Mouse (Mus musculus) neural tube, embryonic 11.5 days (tissue): ENCODE results near the gene Gsc2. TPM values are rescaled to one million over a fixed set of nuclear protein-coding genes. Genes with fewer than 3 reads are reported as not detected.

Experiments used
- ATAC-seq: fragments of 200-750 bp; cut with Nextera tagmentation; 2 replicates; pipeline ENCODE4 v1.8.0; 2017; ENCODE audit warnings: moderate number of reproducible peaks, mild to moderate bottlenecking, moderate TSS enrichment, moderate library complexity; ENCODE audit not compliant: insufficient read depth, low FRiP score, low TSS enrichment
- DNase-seq: peaks from one replicate; pipeline ENCODE4 v3.0.0-alpha.2; 2015; ENCODE audit warnings: low spot score
- H3K27ac ChIP-seq: fragments of 300-500 bp; sonication (generic); 2 replicates; pipeline ENCODE4 v1.5.1; 2014; ENCODE audit warnings: low read depth, mild to moderate bottlenecking, low read length
- H3K27me3 ChIP-seq: fragments of 300-500 bp; sonication (generic); 2 replicates; pipeline ENCODE4 v1.6.1; 2014; ENCODE audit warnings: mild to moderate bottlenecking, low read length, mixed read lengths; ENCODE audit not compliant: control insufficient read depth, insufficient read depth
- H3K36me3 ChIP-seq: fragments of 300-500 bp; sonication (generic); 2 replicates; pipeline ENCODE4 v1.6.1; 2014; ENCODE audit warnings: mild to moderate bottlenecking, low read length, moderate library complexity, mixed read lengths; ENCODE audit not compliant: control insufficient read depth, insufficient read depth
- H3K4me1 ChIP-seq: fragments of 300-500 bp; sonication (generic); 2 replicates; pipeline ENCODE4 v1.6.1; 2014; ENCODE audit warnings: low read length, mixed read lengths; ENCODE audit not compliant: control insufficient read depth, insufficient read depth
- H3K4me2 ChIP-seq: fragments of 300-500 bp; sonication (generic); 2 replicates; pipeline ENCODE4 v1.6.1; 2014; ENCODE audit warnings: low read depth, mild to moderate bottlenecking, moderate library complexity
- H3K4me3 ChIP-seq: fragments of 300-500 bp; sonication (generic); 2 replicates; pipeline ENCODE4 v1.5.1; 2014; ENCODE audit warnings: low read depth, low read length
- H3K9ac ChIP-seq: fragments of 300-500 bp; sonication (generic); 2 replicates; pipeline ENCODE4 v1.6.1; 2014; ENCODE audit warnings: mild to moderate bottlenecking, low read length
- H3K9me3 ChIP-seq: fragments of 300-500 bp; sonication (generic); 2 replicates; pipeline ENCODE4 v1.6.1; 2016; ENCODE audit warnings: low read length; ENCODE audit not compliant: control insufficient read depth
- WGBS: fragments of 180-500 bp; shearing (Covaris S2); extraction: QIAGEN DNeasy Blood & Tissue Kit; methylation state at CpG from one replicate; pipeline ENCODE4 v1.1.7; 2014; 5-methylcytosine and 5-hydroxymethylcytosine counted together
- polyA plus RNA-seq: library from polyadenylated mRNA; unstranded; fragments of >200 nt; fragmentation: Nextera tagmentation; extraction: Ambion mirVana; gene quantifications from 2 replicates; pipeline ENCODE4 v1.2.1, GENCODE M21; 2014

Gene Gsc2
- polyA plus RNA-seq, 1 experiment from 2014 or later: not detected

DNA sequence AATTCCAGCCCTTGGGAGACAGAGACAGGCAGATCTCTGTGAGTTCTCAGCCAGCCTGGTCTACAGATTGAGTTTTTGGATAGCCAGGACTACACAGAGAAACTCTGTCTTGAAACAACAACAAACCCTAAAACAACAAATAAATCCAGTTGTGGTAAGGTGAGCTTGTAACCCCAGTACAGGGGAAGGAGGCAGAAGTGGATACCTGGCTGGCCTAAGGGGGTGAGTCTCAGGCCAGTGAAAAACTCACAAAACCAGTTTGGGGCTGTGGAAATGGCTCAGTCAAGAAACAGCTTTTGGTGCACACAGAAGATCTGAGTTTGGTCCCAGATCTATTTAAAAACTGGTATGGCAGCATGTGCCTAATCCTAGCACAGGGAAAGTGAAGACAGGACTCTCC is 32.7 kb downstream of the Gsc2 start:
- no peak overlapping the region for H3K4me2 ChIP-seq
- DNase-seq (no peak), ATAC-seq (no peak)
- no peaks in the 10 kb centered on the region for H3K9me3 ChIP-seq
- peaks cover 4% of the 10 kb centered on the region for H3K36me3 ChIP-seq
- no peaks in the 10 kb centered on the region for H3K27me3 ChIP-seq
- no peak overlapping the region for H3K27ac ChIP-seq
- no peaks in the 10 kb centered on the region for H3K4me1 ChIP-seq
- no peak overlapping the region for H3K4me3 ChIP-seq
- no peak overlapping the region for H3K9ac ChIP-seq

DNA sequence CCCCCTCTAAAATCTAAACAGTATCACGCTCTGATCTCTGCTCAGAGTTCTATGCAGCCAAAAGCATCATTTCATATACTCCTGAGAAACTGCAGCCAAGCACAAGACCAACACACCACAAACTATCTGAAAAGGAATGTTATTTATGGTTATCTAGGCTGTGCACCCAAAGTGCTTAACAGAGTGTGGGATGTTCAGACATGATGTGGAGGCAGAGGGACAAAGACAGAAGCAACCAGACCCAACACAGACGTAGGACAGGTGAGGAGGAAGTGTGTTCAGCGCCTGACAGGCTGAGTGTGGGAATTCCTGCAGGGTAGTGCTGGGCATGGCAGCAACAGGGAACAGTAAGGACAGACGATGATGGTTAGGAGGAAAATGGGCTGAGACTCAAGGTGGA is 35.3 kb downstream of the Gsc2 start:
- Histone ChIP-seq H3K4me1 (no peaks in the 10 kb centered on the region), H3K4me2 (no peak overlapping the region), H3K27me3 (no peaks in the 10 kb centered on the region), H3K4me3 (no peak overlapping the region), H3K9ac (no peak overlapping the region), H3K9me3 (no peaks in the 10 kb centered on the region), H3K27ac (no peak overlapping the region), H3K36me3 (peaks cover 5% of the 10 kb centered on the region)
- ATAC-seq: no peak
- no peak for DNase-seq
- 90% methylated on average over 4 of the region's 4 CpGs for WGBS

DNA sequence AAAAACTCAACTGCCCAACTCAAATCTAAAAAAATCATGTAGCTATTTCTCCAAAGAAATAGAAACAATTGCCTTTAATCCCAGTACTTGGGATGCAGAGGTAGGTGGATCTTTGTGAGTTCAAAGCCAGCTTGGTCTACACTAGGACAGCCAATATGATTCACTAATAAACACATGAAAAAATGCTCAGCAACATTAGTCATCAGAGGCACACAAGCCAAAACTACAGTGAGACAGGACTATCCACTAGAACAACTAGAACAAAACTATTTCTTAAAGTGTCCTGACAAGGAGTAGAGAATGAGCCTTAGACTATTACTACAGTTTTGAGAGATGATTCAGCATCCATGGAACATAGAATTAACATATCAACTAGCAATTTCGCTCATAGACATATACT is 38.8 kb downstream of the Gsc2 start:
- Histone ChIP-seq H3K27me3 (no peaks in the 10 kb centered on the region), H3K27ac (no peak overlapping the region), H3K9me3 (no peaks in the 10 kb centered on the region), H3K4me1 (no peaks in the 10 kb centered on the region), H3K36me3 (peaks cover 2% of the 10 kb centered on the region), H3K9ac (no peak overlapping the region), H3K4me3 (no peak overlapping the region), H3K4me2 (no peak overlapping the region)
- 89% methylated on average over 1 of the region's 1 CpGs for WGBS
- ATAC-seq (no peak), DNase-seq (no peak)

DNA sequence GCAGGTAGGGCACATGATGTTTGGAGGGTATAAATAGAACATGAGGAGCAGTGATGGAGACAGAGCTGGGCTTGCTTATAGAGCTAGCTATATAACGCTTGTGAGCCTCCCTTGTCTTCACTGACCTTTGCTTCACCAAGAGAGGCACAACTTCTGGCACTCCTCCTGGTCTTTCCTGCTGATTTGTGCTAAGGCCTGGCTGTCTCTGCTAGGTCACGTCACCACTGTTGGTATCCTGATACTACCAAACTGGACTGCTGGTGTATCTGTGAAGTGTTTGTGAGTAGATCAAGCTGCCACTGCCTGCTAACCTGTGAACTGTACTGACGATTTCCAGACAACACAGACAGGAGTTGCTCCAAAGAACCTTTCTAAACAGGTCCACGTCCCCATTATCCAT is 39.7 kb downstream of the Gsc2 start:
- Histone ChIP-seq H3K36me3 (peaks cover 2% of the 10 kb centered on the region), H3K4me1 (no peaks in the 10 kb centered on the region), H3K4me2 (no peak overlapping the region), H3K9ac (no peak overlapping the region), H3K27me3 (no peaks in the 10 kb centered on the region), H3K27ac (no peak overlapping the region), H3K9me3 (no peaks in the 10 kb centered on the region), H3K4me3 (no peak overlapping the region)
- 88% methylated on average over 4 of the region's 4 CpGs for WGBS
- no peak for ATAC-seq
- DNase-seq: no peak

DNA sequence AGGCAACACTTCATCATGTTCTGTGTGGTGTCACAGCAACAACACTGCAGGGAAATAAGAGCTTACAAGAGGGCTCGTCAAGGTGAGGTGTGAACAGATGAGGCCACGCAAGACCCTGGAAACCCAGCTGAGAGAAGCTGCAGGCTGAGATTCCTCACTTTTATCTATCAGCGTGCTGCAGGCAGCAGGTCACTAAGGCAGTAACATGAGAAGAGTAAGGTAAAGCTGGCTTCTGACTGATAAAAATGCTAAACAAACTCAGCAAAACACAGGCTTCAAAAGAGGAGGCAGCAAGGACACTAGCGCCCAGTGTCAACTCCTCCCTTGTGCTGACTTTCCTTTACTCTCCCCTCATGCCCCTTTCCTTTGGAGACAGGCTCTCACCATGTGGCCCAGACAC is 41.9 kb downstream of the Gsc2 start:
- Histone ChIP-seq H3K27me3 (no peaks in the 10 kb centered on the region), H3K36me3 (peaks cover 7% of the 10 kb centered on the region), H3K4me3 (no peak overlapping the region), H3K27ac (no peak overlapping the region), H3K9ac (no peak overlapping the region), H3K9me3 (no peaks in the 10 kb centered on the region), H3K4me2 (no peak overlapping the region), H3K4me1 (no peaks in the 10 kb centered on the region)
- DNase-seq (no peak), ATAC-seq (no peak)
- WGBS: 73% methylated on average over 4 of the region's 4 CpGs

DNA sequence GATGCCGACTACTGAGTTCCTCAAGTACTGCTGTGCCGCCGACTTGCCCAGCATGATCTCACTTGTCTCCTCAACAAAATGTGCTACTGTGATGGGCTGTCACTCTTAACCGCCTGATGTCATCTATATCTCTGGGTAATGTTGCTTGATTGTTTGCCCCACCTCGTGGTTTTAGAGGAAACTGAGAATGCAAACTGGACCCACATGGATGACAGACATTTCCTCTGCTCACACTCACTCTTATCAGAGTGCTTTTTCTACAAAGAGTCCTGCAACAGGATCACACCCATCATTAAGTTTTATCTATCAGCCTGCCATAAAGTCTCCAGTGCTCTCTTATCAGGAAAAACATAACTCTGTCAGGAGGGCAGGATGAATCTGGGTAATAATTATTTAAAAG is 43.6 kb downstream of the Gsc2 start:
- DNase-seq: no peak
- H3K9me3 ChIP-seq: no peaks in the 10 kb centered on the region
- no peaks in the 10 kb centered on the region for H3K27me3 ChIP-seq
- no peaks in the 10 kb centered on the region for H3K4me1 ChIP-seq
- H3K4me2 ChIP-seq: no peak overlapping the region
- no peak overlapping the region for H3K27ac ChIP-seq
- 0 out of 2 replicates have a peak, but pooled peaks cover 5% of the 10 kb centered on the region for H3K36me3 ChIP-seq
- ATAC-seq: no peak
- H3K4me3 ChIP-seq: no peak overlapping the region
- WGBS: 90% methylated on average over 5 of the region's 5 CpGs
- no peak overlapping the region for H3K9ac ChIP-seq

DNA sequence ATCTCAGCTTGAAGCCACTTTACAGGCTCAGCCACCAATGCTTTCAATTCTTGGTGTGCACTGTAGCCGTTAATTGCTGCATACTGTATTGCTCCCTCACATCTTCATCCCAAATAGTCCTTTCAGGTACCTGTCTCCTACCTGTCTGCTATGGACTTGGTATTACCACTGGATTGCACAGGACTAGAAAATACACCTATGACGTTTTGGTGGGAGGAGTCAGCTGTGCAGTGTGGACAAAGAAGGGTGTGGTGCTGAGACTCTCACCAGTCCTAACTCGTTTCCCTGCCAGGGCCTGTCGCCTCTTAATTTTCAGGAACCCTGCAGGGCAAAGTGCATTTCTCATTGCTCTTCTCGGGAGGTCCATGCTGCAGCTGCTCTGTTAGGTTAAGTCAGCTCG is 49.1 kb downstream of the Gsc2 start:
- Histone ChIP-seq H3K27me3 (no peaks in the 10 kb centered on the region), H3K4me2 (no peak overlapping the region), H3K9ac (no peak overlapping the region), H3K4me3 (no peak overlapping the region), H3K4me1 (no peaks in the 10 kb centered on the region), H3K27ac (no peak overlapping the region), H3K36me3 (0 out of 2 replicates have a peak, but pooled peaks cover 5% of the 10 kb centered on the region), H3K9me3 (no peaks in the 10 kb centered on the region)
- ATAC-seq: no peak
- no peak for DNase-seq
- WGBS: 77% methylated on average over 6 of the region's 6 CpGs

DNA sequence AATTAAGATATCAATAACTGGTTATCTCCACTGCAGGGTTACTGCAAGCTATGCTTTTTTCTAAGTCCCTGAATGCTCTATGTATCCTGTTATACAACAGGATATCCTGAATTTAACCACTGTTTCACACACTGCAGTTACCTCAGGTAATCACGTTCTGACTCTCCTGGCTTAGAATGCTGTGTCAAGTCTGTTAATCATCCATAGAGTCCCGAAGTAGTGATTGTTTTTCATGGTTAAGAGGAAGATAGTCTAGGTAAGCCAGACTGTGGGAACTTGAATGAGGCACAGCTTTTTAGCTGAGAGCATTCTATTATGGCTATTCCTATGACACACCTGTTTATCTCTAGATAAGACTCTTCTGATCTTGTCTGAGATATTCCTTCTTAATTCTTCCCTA is 49.6 kb downstream of the Gsc2 start:
- 96% methylated on average over 2 of the region's 2 CpGs for WGBS

More for the DNA sequence above, 49.6 kb downstream of the Gsc2 start:
- H3K36me3 ChIP-seq: 0 out of 2 replicates have a peak, but pooled peaks cover 5% of the 10 kb centered on the region
- H3K27ac ChIP-seq: no peak overlapping the region
- ATAC-seq (no peak), DNase-seq (no peak)
- H3K4me2 ChIP-seq: no peak overlapping the region
- H3K9ac ChIP-seq: no peak overlapping the region
- H3K9me3 ChIP-seq: no peaks in the 10 kb centered on the region
- no peaks in the 10 kb centered on the region for H3K4me1 ChIP-seq
- no peaks in the 10 kb centered on the region for H3K27me3 ChIP-seq
- no peak overlapping the region for H3K4me3 ChIP-seq
